In genomic region chr12:54822836-54823426, GRCm38 (mm10) we compare ENCODE assay signal across 9 mouse cellular contexts. TPM values are rescaled to one million over a fixed set of nuclear protein-coding genes. Genes with fewer than 3 reads are reported as not detected.
A peak's percentile ranks its signal among the peaks of the same experiment; 100 is the strongest.
DNase-seq lines count a peak whose midpoint lies in the region; ATAC-seq lines count a peak whose summit lies in the region.
"Had no signal": no experiment of that assay in that cellular context is flagged by ENCODE, and none has a peak within 500 bp of the region (broad histone marks: within the 10 kb centered on the region; RNA-seq: fewer than 3 reads in every experiment).

No protein-coding gene starts in this region.

- H3K27ac ChIP-seq in hindbrain, embryonic 14.5 days, result no peak overlapping the region
- no peak overlapping the region for H3K27ac ChIP-seq in hindbrain, embryonic 10.5 days
- H3K27ac ChIP-seq: midbrain, embryonic 12.5 days had no signal

- no peaks in the 10 kb centered on the region for H3K27me3 ChIP-seq in hindbrain, embryonic 14.5 days (ENCODE audit: control insufficient read depth, insufficient read depth, low read length)
- no peaks in the 10 kb centered on the region for H3K27me3 ChIP-seq in hindbrain, embryonic 10.5 days (ENCODE audit: insufficient read depth, poor library complexity, severe bottlenecking)
- H3K27me3 ChIP-seq: midbrain, embryonic 12.5 days had no signal

- H3K9ac ChIP-seq in hindbrain, embryonic 14.5 days, result no peak overlapping the region
- H3K9ac ChIP-seq: midbrain, embryonic 12.5 days had no signal

- H3K36me3 ChIP-seq in hindbrain, embryonic 14.5 days (replicated peaks; ENCODE audit: control insufficient read depth, insufficient read depth), result no peaks in the 10 kb centered on the region
- H3K36me3 ChIP-seq in hindbrain, embryonic 10.5 days, result no peaks in the 10 kb centered on the region
- H3K36me3 ChIP-seq: midbrain, embryonic 12.5 days had no signal

- peak; percentile 35 for DNase-seq in hindbrain, embryonic 14.5 days (ENCODE audit: low spot score)
- DNase-seq in hindbrain, embryonic 10.5 days (ENCODE audit: low spot score), result no peak
- peak; percentile 76 for DNase-seq in NIH3T3 (ENCODE audit: low read depth)
- peak; percentile 42 to 46 for DNase-seq in frontal cortex, postnatal 25 days (ENCODE audit: low spot score in 2 of 2)
- DNase-seq in left cerebral cortex, postnatal 25 days (ENCODE audit: low spot score in 2 of 2), result peak; percentile 57 to 95
- no peak for DNase-seq in thymus, postnatal 4 days
- no peak for DNase-seq in kidney, postnatal 36 days

- H3K4me1 ChIP-seq in hindbrain, embryonic 14.5 days (replicated peaks; ENCODE audit: control insufficient read depth, insufficient read depth, low read length), result no peaks in the 10 kb centered on the region
- no peaks in the 10 kb centered on the region for H3K4me1 ChIP-seq in hindbrain, embryonic 10.5 days (replicated peaks)
- H3K4me1 ChIP-seq: midbrain, embryonic 12.5 days had no signal

- H3K4me2 ChIP-seq in hindbrain, embryonic 14.5 days (replicated peaks), result no peak overlapping the region
- H3K4me2 ChIP-seq: midbrain, embryonic 12.5 days had no signal

- intact Hi-C loops in left cerebral cortex, postnatal 25 days (cut with DNase I), result no loop called here

- ATAC-seq in hindbrain, embryonic 14.5 days (ENCODE audit: low FRiP score), result no peak
- ATAC-seq in megakaryocyte, adult 5-6 weeks (ENCODE audit: poor library complexity, severe bottlenecking), result no peak

- no peaks in the 10 kb centered on the region for H3K9me3 ChIP-seq in hindbrain, embryonic 14.5 days (ENCODE audit: control insufficient read depth, low read length)
- no peaks in the 10 kb centered on the region for H3K9me3 ChIP-seq in hindbrain, embryonic 10.5 days
- H3K9me3 ChIP-seq: midbrain, embryonic 12.5 days had no signal

- 34% methylated on average over 4 of the region's 4 CpGs for WGBS in hindbrain, embryonic 14.5 days
- WGBS in hindbrain, embryonic 10.5 days, result 71% methylated on average over 4 of the region's 4 CpGs

- H3K4me3 ChIP-seq in hindbrain, embryonic 14.5 days (replicated peaks; ENCODE audit: low read length), result no peak overlapping the region
- no peak overlapping the region for H3K4me3 ChIP-seq in hindbrain, embryonic 10.5 days
- H3K4me3 ChIP-seq: midbrain, embryonic 12.5 days had no signal

RNA-seq across cellular contexts. Expression of gene Snx6, which starts 27.4 kb away (rescaled TPM):
- 161 TPM in 2 replicates for polyA plus RNA-seq in hindbrain, embryonic 14.5 days (2014; fragmentation: Nextera tagmentation; extraction: Ambion mirVana)
- 182 and 191 TPM in 2 replicates for polyA plus RNA-seq in hindbrain, embryonic 10.5 days (2016; fragmentation: Nextera tagmentation; extraction: Ambion mirVana)
- total RNA-seq in left cerebral cortex, postnatal 25 days (2021), result 10 to 100 TPM; 39.7 to 48.2 TPM
- 68.6 and 74.9 TPM in 2 replicates for total RNA-seq in megakaryocyte, adult 5-6 weeks (2015)
- 99.5 and 101 TPM in 2 replicates for total RNA-seq in megakaryocyte, adult 5-6 weeks (2017)

RNA-seq across cellular contexts. Expression of gene Cfl2, which starts 39.7 kb away (rescaled TPM):
- polyA plus RNA-seq in hindbrain, embryonic 14.5 days (2014; fragmentation: Nextera tagmentation; extraction: Ambion mirVana), result 347 and 361 TPM in 2 replicates
- polyA plus RNA-seq in hindbrain, embryonic 10.5 days (2016; fragmentation: Nextera tagmentation; extraction: Ambion mirVana), result 182 and 204 TPM in 2 replicates
- total RNA-seq in left cerebral cortex, postnatal 25 days (2021), result 100 to 1,000 TPM; 111 to 116 TPM
- 22.4 and 27.3 TPM in 2 replicates for total RNA-seq in megakaryocyte, adult 5-6 weeks (2015)
- total RNA-seq in megakaryocyte, adult 5-6 weeks (2017), result 16.3 and 21.4 TPM in 2 replicates

Comparison
In these comparisons a context has a peak if more than half of its experiments do, and no peak if none do; other contexts are left out.
1. DNase-seq: peak in hindbrain, embryonic 14.5 days (single experiment), NIH3T3 (single experiment), frontal cortex, postnatal 25 days (2 of 2) and left cerebral cortex, postnatal 25 days (2 of 2); none in hindbrain, embryonic 10.5 days (single experiment), thymus, postnatal 4 days (single experiment) and kidney, postnatal 36 days (0 of 2).